Mouse (Mus musculus) WW6 (cell line): ENCODE measurements around the gene Acmsd.
"Not testable (repeated sequence)": the region's sequence is repeated elsewhere in the genome, so short reads cannot be mapped to it uniquely, and the experiment has no call there.

Source experiments
- DNase-seq: peaks from one replicate; pipeline ENCODE4 v3.0.0-alpha.2; 2013; ENCODE audit warnings: low read depth, low spot score

Gene Acmsd

GRCm38 (mm10) chr1:127729096-127729495, at the start of gene Acmsd:
Gene Acmsd, plus strand, starts transcription at chr1:127729413.
- no peak for DNase-seq

DNA sequence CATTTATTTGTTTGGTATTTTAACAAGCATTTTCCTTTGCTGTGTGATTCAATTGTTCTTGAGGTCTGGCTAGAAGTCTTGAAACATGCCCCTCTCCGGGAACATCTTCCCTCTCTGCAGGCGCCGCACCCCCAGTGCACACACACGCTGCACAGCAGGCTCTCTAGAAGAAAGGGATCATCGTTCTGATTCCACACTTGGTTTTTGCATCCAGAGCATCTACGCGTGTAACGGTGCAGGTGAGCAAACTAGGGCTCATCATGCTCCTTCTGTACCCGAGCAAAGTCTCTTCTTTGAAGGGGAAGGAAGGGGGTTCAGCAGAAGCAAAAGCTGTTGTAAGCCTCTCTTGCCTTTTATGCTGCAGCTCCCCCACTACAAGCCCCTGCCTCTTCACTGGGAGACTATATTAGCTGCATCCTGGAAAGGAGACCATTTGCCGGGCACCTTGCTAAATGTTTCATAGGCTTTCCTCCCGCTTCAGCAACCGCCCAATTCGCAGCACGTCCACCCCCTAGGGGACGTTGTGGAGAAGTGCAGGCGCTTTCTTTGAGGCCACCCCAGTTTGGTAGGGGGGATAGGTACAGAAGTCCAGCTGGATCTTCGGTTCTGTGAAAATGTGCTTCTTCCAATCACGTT, 49.6 kb upstream of the Acmsd start, which contains the start of gene Tmem163:
TSS of gene Tmem163 (minus strand) at position 51 of the 636 bp plus-strand sequence.
- peak; percentile 61 for DNase-seq

GRCm38 (mm10) chr1:127696533-127696932, 32.7 kb upstream of the Acmsd start:
- no peak for DNase-seq

DNA sequence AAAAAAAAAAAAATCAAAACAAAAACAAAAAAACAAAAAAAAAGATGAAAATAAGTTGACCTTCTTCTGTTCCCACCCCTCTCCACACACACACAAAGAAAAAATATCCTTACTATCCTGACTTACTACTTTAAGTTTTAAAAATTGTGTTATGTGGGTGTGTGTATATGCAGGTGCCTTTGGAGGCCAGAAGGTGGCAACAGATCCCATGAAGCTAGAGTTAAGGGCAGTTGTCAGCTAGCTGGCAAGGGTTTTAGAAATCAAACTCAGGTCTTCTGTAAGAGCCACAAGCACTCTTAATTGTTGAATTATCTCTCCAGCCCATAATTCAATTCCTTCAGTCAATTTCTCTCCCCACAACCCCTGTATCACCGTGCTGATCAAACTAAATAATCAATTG, 27.0 kb upstream of the Acmsd start:
- DNase-seq: no peak

- no peak for DNase-seq
These were observed 22.9 kb upstream of the Acmsd start for GRCm38 (mm10) chr1:127706269-127706668.

DNA sequence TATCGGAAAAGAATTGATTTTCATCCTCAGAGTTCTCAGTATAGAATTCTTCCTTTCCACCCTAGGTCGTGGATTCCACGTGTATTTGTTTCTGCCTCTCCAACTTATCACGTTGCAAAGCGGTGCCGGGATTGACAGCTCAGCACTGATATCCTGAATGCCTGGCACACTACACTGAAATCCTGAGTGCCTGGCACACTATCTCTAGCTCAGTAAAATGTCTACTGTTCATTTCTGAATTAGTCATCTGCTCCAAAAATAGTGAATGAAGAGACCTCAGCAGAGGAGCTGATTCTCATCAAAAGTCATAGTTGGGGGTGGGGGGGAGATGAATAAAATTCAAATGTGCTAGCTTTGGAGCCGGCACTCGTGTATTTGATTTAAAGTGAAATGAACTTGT, 12.8 kb upstream of the Acmsd start:
- no peak for DNase-seq

DNA sequence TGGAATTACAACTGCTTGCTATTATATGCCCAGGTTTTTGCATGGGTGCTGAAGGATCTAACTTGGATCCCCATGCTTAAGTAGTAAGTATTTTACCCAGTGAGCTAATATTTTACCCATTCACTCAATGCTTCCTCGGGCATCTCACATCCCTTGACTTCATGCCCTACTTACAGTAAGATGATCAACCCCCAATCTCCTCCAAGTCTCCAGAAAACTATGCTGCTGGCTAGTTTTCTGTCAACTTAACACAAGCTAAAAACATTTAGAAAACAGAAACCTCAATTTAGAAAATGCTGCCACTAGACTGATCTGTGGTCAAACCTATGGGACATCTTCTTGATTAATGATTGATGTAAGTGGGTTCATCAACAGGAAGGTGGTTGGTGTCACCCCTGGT, 10.9 kb upstream of the Acmsd start:
- no peak for DNase-seq

DNA sequence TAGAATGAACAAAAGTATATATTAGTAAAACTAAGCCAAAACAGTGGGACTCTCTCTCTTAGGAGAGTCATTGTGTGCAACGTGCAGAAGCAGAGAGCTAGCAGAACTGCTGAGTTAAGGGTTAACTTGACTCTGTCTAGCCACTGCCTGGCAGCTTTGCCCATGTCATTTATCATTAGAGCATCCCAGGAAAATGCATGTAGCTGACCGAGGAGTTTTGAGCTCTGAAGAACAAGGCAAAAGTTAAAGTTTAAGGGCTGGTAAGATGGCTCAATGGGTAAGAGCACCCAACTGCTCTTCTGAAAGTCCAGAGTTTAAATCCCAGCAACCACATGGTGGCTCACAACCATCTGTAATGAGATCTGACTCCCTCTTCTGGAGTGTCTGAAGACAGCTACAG, 5.6 kb upstream of the Acmsd start:
- DNase-seq: no peak

GRCm38 (mm10) chr1:127731086-127731485, 1.9 kb downstream of the Acmsd start:
- DNase-seq: no peak

GRCm38 (mm10) chr1:127732435-127732834, 3.2 kb downstream of the Acmsd start:
- DNase-seq: no peak

DNA sequence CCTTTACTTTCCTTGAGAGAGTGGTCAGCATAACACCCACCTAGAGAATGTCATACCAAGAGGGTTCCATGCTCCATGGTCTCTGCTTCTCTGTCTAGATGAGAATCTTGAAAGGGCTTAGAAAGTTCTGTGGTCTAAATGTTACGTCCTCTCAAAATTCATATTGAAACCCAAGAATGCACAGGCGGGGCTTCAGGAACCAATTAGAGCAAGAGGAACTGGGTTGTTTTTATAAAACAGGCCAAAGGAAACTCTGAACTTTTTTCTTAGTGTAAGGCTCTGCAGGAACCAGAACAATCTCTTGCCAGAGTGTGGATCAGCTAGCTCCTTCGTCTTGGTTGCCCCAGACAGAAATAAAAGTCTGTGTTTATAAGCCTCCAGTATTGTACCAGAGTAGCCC, 3.6 kb downstream of the Acmsd start:
- DNase-seq: no peak

GRCm38 (mm10) chr1:127735356-127735755, 6.1 kb downstream of the Acmsd start:
- DNase-seq: no peak

- DNase-seq: no peak
These were observed 21.3 kb downstream of the Acmsd start for GRCm38 (mm10) chr1:127750401-127751102.

DNA sequence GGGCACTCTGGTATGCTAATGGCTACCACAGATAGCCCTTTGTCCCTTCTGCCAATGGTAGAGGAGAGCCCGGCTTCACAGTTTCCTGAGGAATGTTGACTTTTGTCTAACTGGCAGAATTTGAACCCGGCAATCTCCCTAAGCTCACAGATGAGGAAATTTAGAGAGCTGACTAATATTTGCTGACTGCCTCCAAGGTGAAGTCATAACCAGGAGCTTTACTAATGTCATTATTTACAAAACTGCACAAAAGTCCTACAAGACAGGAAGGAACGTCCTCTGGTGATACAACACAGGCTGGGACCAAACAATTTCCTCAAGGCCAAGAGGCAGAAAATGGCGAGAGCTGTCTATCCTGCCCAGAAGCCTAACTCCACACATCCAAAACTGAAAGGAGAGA, 26.6 kb downstream of the Acmsd start:
- no peak for DNase-seq

GRCm38 (mm10) chr1:127756331-127757163, 27.3 kb downstream of the Acmsd start:
- DNase-seq: no peak

- not testable (repeated sequence) for DNase-seq
These were observed 27.9 kb downstream of the Acmsd start for GRCm38 (mm10) chr1:127757164-127757545.

GRCm38 (mm10) chr1:127765468-127765867, 36.3 kb downstream of the Acmsd start:
- no peak for DNase-seq

DNA sequence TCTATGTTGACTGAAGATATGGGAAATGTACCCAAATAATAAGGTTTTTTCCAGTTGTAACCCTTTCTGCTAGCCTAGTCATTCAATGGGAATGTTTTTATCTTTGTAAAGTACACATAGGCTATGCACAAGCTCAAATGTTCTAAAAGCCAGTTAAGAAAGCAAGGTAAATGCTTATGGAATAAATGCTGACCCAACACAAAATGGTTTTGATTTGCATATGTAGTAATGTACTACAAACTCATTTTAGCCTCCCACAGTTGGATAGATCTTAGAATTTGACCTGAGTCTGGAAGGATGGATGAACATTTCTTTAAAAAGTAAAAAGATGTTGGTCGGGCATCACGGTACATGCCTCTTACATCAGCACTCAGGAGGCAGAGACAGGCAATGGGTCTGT, 37.5 kb downstream of the Acmsd start:
- no peak for DNase-seq

DNA sequence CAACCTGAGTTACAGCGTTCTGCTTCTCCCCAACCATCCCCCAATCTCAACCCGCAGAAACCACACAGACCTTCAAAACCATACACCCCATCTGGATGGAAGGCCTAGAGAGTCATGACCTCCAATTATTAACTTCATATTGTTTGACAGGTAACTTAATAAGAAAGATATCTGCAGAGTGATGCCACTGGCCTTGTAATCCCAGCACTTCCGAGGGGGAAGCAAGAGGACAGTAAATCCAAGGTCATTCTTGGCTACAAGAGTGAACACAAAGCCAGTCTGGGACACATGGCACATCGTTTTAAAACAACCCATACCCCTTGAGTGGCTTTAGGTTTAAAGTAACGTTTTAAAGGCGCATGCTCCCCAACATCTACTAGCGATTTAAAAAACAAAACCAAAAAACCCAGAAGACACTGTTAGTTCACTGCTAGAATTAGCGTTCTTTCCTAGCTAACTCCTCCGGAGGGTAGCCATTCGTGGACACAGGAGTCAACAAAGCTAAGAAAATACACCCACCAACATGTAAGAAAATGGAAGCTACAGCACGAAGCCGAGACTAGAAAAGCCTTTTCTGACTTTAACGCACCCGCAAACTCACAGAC, 44.1 kb downstream of the Acmsd start:
- DNase-seq: no peak

DNA sequence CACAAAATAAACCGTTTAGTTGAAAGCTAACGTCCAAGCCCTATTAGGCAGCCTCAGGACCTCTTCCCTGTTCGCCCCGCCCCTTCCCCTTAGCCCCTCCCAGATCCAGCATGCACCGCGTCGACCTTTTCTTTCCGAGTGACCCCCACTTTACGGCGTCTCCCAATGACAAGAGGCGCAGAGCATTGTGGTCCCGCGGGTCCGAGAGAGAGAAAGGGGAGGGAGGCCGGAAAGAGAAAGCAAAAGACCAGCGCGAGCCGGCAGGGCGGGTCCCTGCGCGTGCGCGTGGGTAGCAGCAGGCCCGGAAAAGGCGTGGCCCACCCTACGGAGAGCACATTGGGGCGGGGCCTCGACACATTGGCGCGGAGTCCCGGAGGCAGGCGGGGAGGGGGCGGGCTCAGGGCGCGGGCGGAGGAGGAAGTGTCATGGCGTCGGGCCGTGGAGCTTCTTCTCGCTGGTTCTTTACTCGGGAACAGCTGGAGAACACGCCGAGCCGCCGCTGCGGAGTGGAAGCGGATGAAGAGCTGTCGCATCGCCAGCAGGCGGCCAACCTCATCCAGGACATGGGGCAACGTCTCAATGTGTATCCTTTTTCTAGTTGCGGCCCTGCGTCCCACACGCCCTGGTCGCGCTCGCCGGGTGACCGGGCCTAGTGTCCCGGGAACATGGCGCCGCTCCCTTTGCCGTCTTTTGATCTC, 44.7 kb downstream of the Acmsd start, which contains the start of gene Ccnt2:
TSS of gene Ccnt2 (plus strand) at position 362 of the 698 bp plus-strand sequence.
- DNase-seq: peak; percentile 97

DNA sequence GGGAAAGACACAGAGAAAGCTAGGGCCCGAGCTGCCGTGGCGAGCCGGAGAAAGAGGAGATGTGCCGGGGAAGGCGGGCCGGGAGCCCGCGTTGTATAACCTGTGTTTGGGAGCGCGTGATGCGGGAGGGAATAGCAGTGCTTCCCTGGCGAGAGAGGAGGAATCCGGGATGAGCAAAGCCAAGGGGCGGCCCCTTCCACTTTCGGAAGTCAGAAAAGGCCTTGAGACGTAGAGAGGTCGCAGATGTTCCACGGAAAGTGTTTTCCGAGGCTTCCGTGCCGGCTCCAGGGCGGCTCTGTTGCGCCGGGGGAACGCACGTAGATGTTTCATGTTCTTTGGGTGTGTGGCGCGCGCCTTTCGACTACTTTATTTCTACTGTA, 45.3 kb downstream of the Acmsd start:
- DNase-seq: no peak
